Mouse (Mus musculus): ENCODE data around the gene Ssh2.

GRCm38 (mm10) chr11:77372196-77372904 is 156.3 kb downstream of the Ssh2 start:
- no peak for TF ChIP-seq POLR2A (IDR thresholded peaks at IDR 0.05; ENCODE audit: borderline replicate concordance, extremely low read depth, insufficient read depth, insufficient read length, poor library complexity, severe bottlenecking)
- TF ChIP-seq CTCF (IDR thresholded peaks at IDR 0.05; ENCODE audit: borderline replicate concordance, extremely low read depth, insufficient read depth, insufficient read length): no peak

All from brain, embryonic 14.5 days (tissue).